Mouse (Mus musculus) liver, postnatal 0 days (tissue): ENCODE measurements around the gene Gfer.

Source experiments
- CTCF ChIP-seq: sonication (generic); IDR thresholded peaks from 2 replicates; pipeline ENCODE4 v1.5.1; 2016; ENCODE audit warnings: antibody characterized with exemption, low read depth
- EP300 ChIP-seq: IDR thresholded peaks from 2 replicates; pipeline ENCODE4 v1.6.1; 2016; ENCODE audit warnings: antibody characterized with exemption, low read depth, mild to moderate bottlenecking

GRCm38 (mm10) chr17:24645916-24646315 lies 50.0 kb downstream of the Gfer start:
- TF ChIP-seq EP300 (no peak), CTCF (no peak)
